Mouse (Mus musculus) limb, embryonic 14.5 days (tissue): Measurements from ENCODE around the gene Ccng1. TPM values are rescaled to one million over a fixed set of nuclear protein-coding genes. Genes with fewer than 3 reads are reported as not detected.

Experiments used
- ATAC-seq: fragments of 200-750 bp; cut with Nextera tagmentation; 2 replicates; pipeline ENCODE4 v1.8.0; 2017; ENCODE audit warnings: low read depth, moderate number of reproducible peaks, moderate TSS enrichment; ENCODE audit not compliant: low FRiP score
- DNase-seq: peaks from one replicate; pipeline ENCODE4 v3.0.0-alpha.2; 2015; ENCODE audit warnings: low spot score
- H3K27ac ChIP-seq: fragments of 300-500 bp; sonication (generic); replicated peaks from 2 replicates; pipeline ENCODE4 v1.5.1; 2014; ENCODE audit warnings: low read depth, mild to moderate bottlenecking, low read length, moderate library complexity, mixed read lengths
- H3K27me3 ChIP-seq: fragments of 300-500 bp; sonication (generic); 2 replicates; pipeline ENCODE4 v1.6.1; 2014; ENCODE audit warnings: low read length, mixed read lengths; ENCODE audit not compliant: control insufficient read depth, insufficient read depth
- H3K36me3 ChIP-seq: fragments of 300-500 bp; sonication (generic); 2 replicates; pipeline ENCODE4 v1.6.1; 2014; ENCODE audit warnings: mild to moderate bottlenecking, low read length, moderate library complexity, mixed read lengths; ENCODE audit not compliant: control insufficient read depth, insufficient read depth
- H3K4me1 ChIP-seq: fragments of 300-500 bp; sonication (generic); 2 replicates; pipeline ENCODE4 v1.6.1; 2014; ENCODE audit warnings: antibody characterized with exemption, low read length, mixed read lengths; ENCODE audit not compliant: control insufficient read depth, insufficient read depth
- H3K4me2 ChIP-seq: fragments of 300-500 bp; sonication (generic); replicated peaks from 2 replicates; pipeline ENCODE4 v1.6.1; 2014; ENCODE audit warnings: low read depth, mild to moderate bottlenecking, low read length, moderate library complexity; ENCODE audit not compliant: severe bottlenecking
- H3K4me3 ChIP-seq: fragments of 300-500 bp; sonication (generic); replicated peaks from 2 replicates; pipeline ENCODE4 v1.5.1; 2014; ENCODE audit warnings: low read length
- H3K9ac ChIP-seq: fragments of 300-500 bp; sonication (generic); 2 replicates; pipeline ENCODE4 v1.6.1; 2014; ENCODE audit warnings: mild to moderate bottlenecking, low read depth, low read length, moderate library complexity; ENCODE audit not compliant: severe bottlenecking
- H3K9me3 ChIP-seq: fragments of 300-500 bp; sonication (generic); 2 replicates; pipeline ENCODE4 v1.6.1; 2016; ENCODE audit warnings: low read length; ENCODE audit not compliant: control insufficient read depth
- POLR2A ChIP-seq: fragments of 200-500 bp; IDR thresholded peaks from 2 replicates; pipeline ENCODE4 v1.8.0; 2012; ENCODE audit warnings: inconsistent platforms, mild to moderate bottlenecking, moderate library complexity, borderline replicate concordance; ENCODE audit not compliant: insufficient read depth, insufficient read length; ENCODE audit errors: extremely low read depth
- WGBS: fragments of 180-500 bp; shearing (Covaris S2); extraction: QIAGEN DNeasy Blood & Tissue Kit; methylation state at CpG from one replicate; pipeline ENCODE4 v1.1.7; 2014; 5-methylcytosine and 5-hydroxymethylcytosine counted together
- polyA plus RNA-seq, 2 experiments: library from polyadenylated mRNA; depleted of rRNA in 1 of 2; stranded (reverse) in 1 of 2; unstranded in 1 of 2; fragments of >200 nt; fragmentation: Nextera tagmentation in 1 of 2; extraction: Ambion mirVana in 1 of 2; gene quantifications; 2 replicates each; pipeline versions ENCODE4 v1.2.1 to v1.2.3; 2012 to 2014

The Ccng1 gene
- polyA plus RNA-seq, 2 experiments: 20.8 to 50.0 TPM

- H3K9ac ChIP-seq: no peak overlapping the region
- 90% methylated on average over 3 of the region's 3 CpGs for WGBS
Measured at GRCm38 (mm10) chr11:40744348-40744747, 10.8 kb downstream of the Ccng1 start.

GRCm38 (mm10) chr11:40741605-40742262 lies 13.4 kb downstream of the Ccng1 start:
- Histone ChIP-seq H3K9me3 (no peaks in the 10 kb centered on the region), H3K4me2 (no peak overlapping the region), H3K4me3 (no peak overlapping the region), H3K4me1 (no peaks in the 10 kb centered on the region), H3K27me3 (no peaks in the 10 kb centered on the region), H3K9ac (no peak overlapping the region), H3K36me3 (peaks cover 41% of the 10 kb centered on the region), H3K27ac (no peak overlapping the region)
- 88% methylated on average over 12 of the region's 12 CpGs for WGBS
- no peak for TF ChIP-seq POLR2A
- DNase-seq: no peak
- ATAC-seq: no peak

More at GRCm38 (mm10) chr11:40744348-40744747, 10.8 kb downstream of the Ccng1 start:
- Histone ChIP-seq H3K27ac (no peak overlapping the region), H3K4me3 (no peak overlapping the region), H3K36me3 (peaks cover 20% of the 10 kb centered on the region), H3K27me3 (no peaks in the 10 kb centered on the region), H3K9me3 (no peaks in the 10 kb centered on the region), H3K4me2 (no peak overlapping the region), H3K4me1 (no peaks in the 10 kb centered on the region)
- DNase-seq (no peak), ATAC-seq (no peak)
- TF ChIP-seq POLR2A: no peak

- no peak overlapping the region for H3K4me2 ChIP-seq
- H3K9me3 ChIP-seq: no peaks in the 10 kb centered on the region
- WGBS: 92% methylated on average over 3 of the region's 3 CpGs
- peaks cover 15% of the 10 kb centered on the region for H3K4me1 ChIP-seq
- no peaks in the 10 kb centered on the region for H3K27me3 ChIP-seq
- no peak for TF ChIP-seq POLR2A
- H3K36me3 ChIP-seq: peaks cover 45% of the 10 kb centered on the region
- H3K27ac ChIP-seq: no peak overlapping the region
- no peak for ATAC-seq
- H3K4me3 ChIP-seq: no peak overlapping the region
- DNase-seq: no peak
- H3K9ac ChIP-seq: no peak overlapping the region
Measured at GRCm38 (mm10) chr11:40737369-40737768, 17.7 kb downstream of the Ccng1 start.

GRCm38 (mm10) chr11:40734251-40734752 lies 20.8 kb downstream of the Ccng1 start:
- Histone ChIP-seq H3K4me3 (peak overlapping the region; percentile 93), H3K9ac (peak overlapping the region; percentile 96), H3K27ac (peak overlapping the region; percentile 84), H3K9me3 (no peaks in the 10 kb centered on the region), H3K36me3 (peaks cover 28% of the 10 kb centered on the region), H3K27me3 (no peaks in the 10 kb centered on the region), H3K4me2 (peak overlapping the region; percentile 78), H3K4me1 (peaks cover 19% of the 10 kb centered on the region)
- TF ChIP-seq POLR2A: no peak
- ATAC-seq: no peak
- DNase-seq: no peak
- 4% methylated on average over 11 of the region's 11 CpGs for WGBS

- peak within 1 kb of the TSS; percentile 96 for H3K9ac ChIP-seq
- H3K27ac ChIP-seq: peak within 1 kb of the TSS; percentile 84
- H3K36me3 ChIP-seq: peaks cover 27% of the 10 kb centered on the region
- H3K4me1 ChIP-seq: peaks cover 19% of the 10 kb centered on the region
- H3K9me3 ChIP-seq: no peaks in the 10 kb centered on the region
- H3K4me3 ChIP-seq: peak within 1 kb of the TSS; percentile 93
- ATAC-seq (peak; percentile 100), DNase-seq (peak; percentile 99)
- peak within 1 kb of the TSS; percentile 89 for H3K4me2 ChIP-seq
- WGBS: under 1% methylated on average over 48 of the region's 52 CpGs
- no peak for TF ChIP-seq POLR2A
- no peaks in the 10 kb centered on the region for H3K27me3 ChIP-seq
Measured at GRCm38 (mm10) chr11:40733339-40734174, 21.6 kb downstream of the Ccng1 start, which contains the start of the genes Hmmr and Nudcd2. Gene Hmmr, minus strand, starts transcription at chr11:40733422. Gene Nudcd2, plus strand, starts transcription at chr11:40733667.
